Mouse (Mus musculus): ENCODE data around the gene Ppt2.

GRCm38 (mm10) chr17:34569919-34570318, 58.4 kb downstream of the Ppt2 start:
- TF ChIP-seq CTCF (IDR thresholded peaks at IDR 0.05; ENCODE audit: low read depth, low read length) (no peak), POLR2A (IDR thresholded peaks at IDR 0.05; ENCODE audit: extremely low read depth, insufficient read depth, low read length) (no peak)

Measured in liver, adult 2 months (tissue).